Mouse (Mus musculus) stomach, postnatal 0 days (tissue): ENCODE measurements around the gene Mapkapk3.

Experiments
- CTCF ChIP-seq: IDR thresholded peaks from 2 replicates; pipeline ENCODE4 v1.5.1; 2016; ENCODE audit warnings: antibody characterized with exemption, low read depth, mild to moderate bottlenecking, moderate library complexity
- EP300 ChIP-seq: optimal IDR thresholded peaks from 2 replicates; pipeline ENCODE3; 2016; ENCODE audit warnings: antibody characterized with exemption

DNA sequence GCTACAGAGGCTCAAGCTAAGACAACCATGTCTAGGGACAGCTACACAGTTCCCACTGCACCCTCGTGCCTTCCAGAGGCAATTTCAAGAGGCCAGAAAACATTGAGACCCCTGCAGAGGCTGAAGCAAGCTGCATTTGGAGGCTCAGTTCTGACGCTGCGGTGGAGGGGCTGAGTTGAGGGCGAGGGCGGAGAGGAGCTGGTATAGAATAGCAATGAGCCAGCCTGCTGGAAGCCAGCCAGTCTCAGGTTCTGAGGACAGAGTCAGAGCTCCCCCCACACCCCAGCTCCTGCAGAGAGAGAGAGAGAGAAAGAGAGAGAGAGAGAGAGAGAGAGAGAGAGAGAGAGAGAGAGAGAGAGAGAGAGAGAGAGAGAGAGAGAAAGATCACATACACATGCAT is 37.5 kb downstream of the Mapkapk3 start:
- no peak for TF ChIP-seq CTCF
- no peak for TF ChIP-seq EP300
